In genomic region chr6:134926803-134927594, GRCm38 (mm10) we compare ENCODE assay signal across 8 mouse cellular contexts. TPM values are rescaled to one million over a fixed set of nuclear protein-coding genes. Genes with fewer than 3 reads are reported as not detected.
DNase-seq lines count a peak whose midpoint lies in the region; ATAC-seq and TF ChIP-seq lines count a peak whose summit lies in the region.

No protein-coding gene starts in this region.

- peak overlapping the region; percentile 98 for H3K27ac ChIP-seq in embryonic facial prominence, embryonic 10.5 days (replicated peaks)
- H3K27ac ChIP-seq in heart, embryonic 10.5 days, result peak overlapping the region; percentile 95
- peak overlapping the region; percentile 99 for H3K27ac ChIP-seq in kidney, embryonic 14.5 days (ENCODE audit: low read depth, low read length)
- H3K27ac ChIP-seq in liver, postnatal 0 days (ENCODE audit: low read depth), result peak overlapping the region; percentile 98
- H3K27ac ChIP-seq in neural tube, embryonic 11.5 days (ENCODE audit: low read depth, low read length), result peak overlapping the region; percentile 98

- peak overlapping the region; percentile 76 for H3K9ac ChIP-seq in kidney, embryonic 14.5 days (ENCODE audit: low read depth, low read length)
- peak overlapping the region; percentile 93 for H3K9ac ChIP-seq in liver, postnatal 0 days (replicated peaks)
- H3K9ac ChIP-seq in neural tube, embryonic 11.5 days (ENCODE audit: low read length), result peak overlapping the region; percentile 77

- H3K4me1 ChIP-seq in embryonic facial prominence, embryonic 10.5 days, result peaks cover 68% of the 10 kb centered on the region
- peaks cover 46% of the 10 kb centered on the region for H3K4me1 ChIP-seq in heart, embryonic 10.5 days
- H3K4me1 ChIP-seq in kidney, embryonic 14.5 days (ENCODE audit: control insufficient read depth, insufficient read depth, low read length), result peaks cover 23% of the 10 kb centered on the region; the same call in 1 of the 2 replicates
- H3K4me1 ChIP-seq in liver, postnatal 0 days (ENCODE audit: insufficient read depth), result peaks cover 16% of the 10 kb centered on the region
- peaks cover 9% of the 10 kb centered on the region; the same call in 1 of the 2 replicates for H3K4me1 ChIP-seq in neural tube, embryonic 11.5 days (ENCODE audit: control insufficient read depth, insufficient read depth, low read length)

- ATAC-seq in kidney, embryonic 14.5 days (ENCODE audit: low FRiP score, low TSS enrichment), result peak; percentile 24
- ATAC-seq in liver, postnatal 0 days, result peak; percentile 30
- ATAC-seq in neural tube, embryonic 11.5 days (ENCODE audit: insufficient read depth, low FRiP score, low TSS enrichment), result peak; percentile 39

- DNase-seq in CD4-positive, CD25-positive, alpha-beta regulatory T cell, adult 2 months (ENCODE audit: low read depth, low spot score), result peak; percentile 66
- peak; percentile 62 to 64 for DNase-seq in adrenal gland, adult 18-20 months (ENCODE audit: low spot score in 2 of 2)
- peak; percentile 77 for DNase-seq in embryonic facial prominence, embryonic 10.5 days (ENCODE audit: low spot score)
- peak; percentile 88 for DNase-seq in heart, embryonic 10.5 days (ENCODE audit: low spot score)
- peak; percentile 78 for DNase-seq in liver, postnatal 0 days
- peak; percentile 84 for DNase-seq in neural tube, embryonic 11.5 days (ENCODE audit: low spot score)
- peak; percentile 64 to 71 for DNase-seq in thymus, postnatal 36 days

- no peaks in the 10 kb centered on the region for H3K27me3 ChIP-seq in embryonic facial prominence, embryonic 10.5 days (replicated peaks; ENCODE audit: low read depth, poor library complexity, severe bottlenecking)
- H3K27me3 ChIP-seq in heart, embryonic 10.5 days (ENCODE audit: insufficient read depth, poor library complexity, severe bottlenecking), result no peaks in the 10 kb centered on the region
- H3K27me3 ChIP-seq in kidney, embryonic 14.5 days (ENCODE audit: control insufficient read depth, insufficient read depth, low read length), result no peaks in the 10 kb centered on the region
- H3K27me3 ChIP-seq in liver, postnatal 0 days (ENCODE audit: insufficient read depth, low read length), result no peaks in the 10 kb centered on the region
- H3K27me3 ChIP-seq in neural tube, embryonic 11.5 days (ENCODE audit: control insufficient read depth, insufficient read depth, low read length), result no peaks in the 10 kb centered on the region

- H3K36me3 ChIP-seq in embryonic facial prominence, embryonic 10.5 days (replicated peaks), result peaks cover 23% of the 10 kb centered on the region
- H3K36me3 ChIP-seq in heart, embryonic 10.5 days, result 0 out of 2 replicates have a peak, but pooled peaks cover 11% of the 10 kb centered on the region
- peaks cover 9% of the 10 kb centered on the region; the same call in 1 of the 2 replicates for H3K36me3 ChIP-seq in kidney, embryonic 14.5 days (ENCODE audit: control insufficient read depth, insufficient read depth, low read length)
- peaks cover 12% of the 10 kb centered on the region for H3K36me3 ChIP-seq in liver, postnatal 0 days (replicated peaks; ENCODE audit: insufficient read depth, low read length)
- H3K36me3 ChIP-seq in neural tube, embryonic 11.5 days (ENCODE audit: control insufficient read depth, insufficient read depth, low read length), result no peaks in the 10 kb centered on the region

- TF ChIP-seq EP300 in liver, postnatal 0 days (IDR thresholded peaks at IDR 0.05; ENCODE audit: low read depth), result no peak

- no peak for TF ChIP-seq CTCF in liver, postnatal 0 days (IDR thresholded peaks at IDR 0.05; ENCODE audit: low read depth)

- H3K9me3 ChIP-seq in embryonic facial prominence, embryonic 10.5 days, result no peaks in the 10 kb centered on the region
- H3K9me3 ChIP-seq in heart, embryonic 10.5 days, result no peaks in the 10 kb centered on the region
- no peaks in the 10 kb centered on the region for H3K9me3 ChIP-seq in kidney, embryonic 14.5 days (ENCODE audit: control insufficient read depth, low read length)
- no peaks in the 10 kb centered on the region for H3K9me3 ChIP-seq in liver, postnatal 0 days (ENCODE audit: low read length)
- H3K9me3 ChIP-seq in neural tube, embryonic 11.5 days (ENCODE audit: control insufficient read depth, low read length), result no peaks in the 10 kb centered on the region

- under 1% methylated on average over 63 of the region's 63 CpGs for WGBS in embryonic facial prominence, embryonic 10.5 days
- WGBS in heart, embryonic 10.5 days, result under 1% methylated on average over 62 of the region's 63 CpGs
- under 1% methylated on average over 63 of the region's 63 CpGs for WGBS in kidney, embryonic 14.5 days
- under 1% methylated on average over 63 of the region's 63 CpGs for WGBS in liver, postnatal 0 days (ENCODE audit: insufficient replicate concordance)
- WGBS in neural tube, embryonic 11.5 days, result under 1% methylated on average over 63 of the region's 63 CpGs

- H3K4me3 ChIP-seq in embryonic facial prominence, embryonic 10.5 days, result peak overlapping the region; percentile 68
- peak overlapping the region; percentile 70 for H3K4me3 ChIP-seq in heart, embryonic 10.5 days
- H3K4me3 ChIP-seq in kidney, embryonic 14.5 days (ENCODE audit: low read length), result peak overlapping the region; percentile 55
- H3K4me3 ChIP-seq in liver, postnatal 0 days (ENCODE audit: low read depth, low read length), result peak overlapping the region; percentile 73
- H3K4me3 ChIP-seq in neural tube, embryonic 11.5 days (ENCODE audit: low read depth, low read length), result peak overlapping the region; percentile 48

- peak overlapping the region; percentile 91 for H3K4me2 ChIP-seq in kidney, embryonic 14.5 days (replicated peaks; ENCODE audit: low read depth, low read length)
- peak overlapping the region; percentile 90 for H3K4me2 ChIP-seq in liver, postnatal 0 days (ENCODE audit: low read depth, low read length)
- peak overlapping the region; percentile 94 for H3K4me2 ChIP-seq in neural tube, embryonic 11.5 days (ENCODE audit: low read depth)

RNA-seq across cellular contexts. Expression of gene Cdkn1b, which starts 6.8 kb away (rescaled TPM):
- 10 to 100 TPM; 30.6 to 33.0 TPM for total RNA-seq in adrenal gland, adult 18-20 months (2021)
- polyA plus RNA-seq in embryonic facial prominence, embryonic 10.5 days (2016; fragmentation: Nextera tagmentation; extraction: Ambion mirVana), result 15.3 and 16.7 TPM in 2 replicates
- polyA plus RNA-seq in heart, embryonic 10.5 days (2016; fragmentation: Nextera tagmentation; extraction: Ambion mirVana), result 11.0 and 12.0 TPM in 2 replicates
- 14.5 and 15.3 TPM in 2 replicates for polyA plus RNA-seq in kidney, embryonic 14.5 days (2014; fragmentation: Nextera tagmentation; extraction: Ambion mirVana)
- polyA plus RNA-seq in liver, postnatal 0 days (2015; fragmentation: Nextera tagmentation; extraction: Ambion mirVana), result 10.9 and 14.1 TPM in 2 replicates
- 17.8 and 20.7 TPM in 2 replicates for polyA plus RNA-seq in neural tube, embryonic 11.5 days (2014; fragmentation: Nextera tagmentation; extraction: Ambion mirVana)

RNA-seq across cellular contexts. Expression of gene Gpr19, which starts 28.6 kb away (rescaled TPM):
- 1 to 10 TPM; 5.3 to 6.5 TPM for total RNA-seq in adrenal gland, adult 18-20 months (2021)
- polyA plus RNA-seq in embryonic facial prominence, embryonic 10.5 days (2016; fragmentation: Nextera tagmentation; extraction: Ambion mirVana), result 14.5 and 16.1 TPM in 2 replicates
- polyA plus RNA-seq in heart, embryonic 10.5 days (2016; fragmentation: Nextera tagmentation; extraction: Ambion mirVana), result 9.0 and 11.8 TPM in 2 replicates
- 12.1 and 13.1 TPM in 2 replicates for polyA plus RNA-seq in kidney, embryonic 14.5 days (2014; fragmentation: Nextera tagmentation; extraction: Ambion mirVana)
- polyA plus RNA-seq in liver, postnatal 0 days (2015; fragmentation: Nextera tagmentation; extraction: Ambion mirVana), result 4.6 and 4.8 TPM in 2 replicates
- 27.4 and 31.0 TPM in 2 replicates for polyA plus RNA-seq in neural tube, embryonic 11.5 days (2014; fragmentation: Nextera tagmentation; extraction: Ambion mirVana)

RNA-seq across cellular contexts. Expression of gene Apold1, which starts 54.5 kb away (rescaled TPM):
- 10 to 100 TPM in 1 of 2 experiments, 1 to 10 TPM in 1; 3.8 to 12.2 TPM for total RNA-seq in adrenal gland, adult 18-20 months (2021)
- 2.6 and 2.7 TPM in 2 replicates for polyA plus RNA-seq in embryonic facial prominence, embryonic 10.5 days (2016; fragmentation: Nextera tagmentation; extraction: Ambion mirVana)
- 2.2 and 2.9 TPM in 2 replicates for polyA plus RNA-seq in heart, embryonic 10.5 days (2016; fragmentation: Nextera tagmentation; extraction: Ambion mirVana)
- polyA plus RNA-seq in kidney, embryonic 14.5 days (2014; fragmentation: Nextera tagmentation; extraction: Ambion mirVana), result 4.4 and 4.6 TPM in 2 replicates
- polyA plus RNA-seq in liver, postnatal 0 days (2015; fragmentation: Nextera tagmentation; extraction: Ambion mirVana), result 2.4 and 2.5 TPM in 2 replicates
- polyA plus RNA-seq in neural tube, embryonic 11.5 days (2014; fragmentation: Nextera tagmentation; extraction: Ambion mirVana), result 2.8 and 3.2 TPM in 2 replicates

Comparison
In these comparisons a context has a peak if more than half of its experiments do, and no peak if none do; other contexts are left out.
1. Peak in every context shown above with its lines: DNase-seq, ATAC-seq, H3K4me3 ChIP-seq and H3K27ac ChIP-seq.